Mouse (Mus musculus) embryonic facial prominence, embryonic 15.5 days (tissue): ENCODE measurements around the gene Bcar3. TPM values are rescaled to one million over a fixed set of nuclear protein-coding genes. Genes with fewer than 3 reads are reported as not detected.

ENCODE experiments used
- ATAC-seq: fragments of 200-750 bp; cut with Nextera tagmentation; 2 replicates; pipeline ENCODE4 v1.8.0; 2017; ENCODE audit warnings: low read depth, moderate TSS enrichment; ENCODE audit not compliant: insufficient number of reproducible peaks, low FRiP score, low TSS enrichment
- H3K27ac ChIP-seq: fragments of 300-500 bp; sonication (generic); replicated peaks from 2 replicates; pipeline ENCODE4 v1.5.1; 2015; ENCODE audit warnings: mild to moderate bottlenecking, inconsistent platforms
- H3K27me3 ChIP-seq: fragments of 300-500 bp; sonication (generic); 2 replicates; pipeline ENCODE4 v1.6.1; 2015; ENCODE audit warnings: inconsistent platforms
- H3K36me3 ChIP-seq: fragments of 300-500 bp; sonication (generic); 2 replicates; pipeline ENCODE4 v1.6.1; 2015; ENCODE audit warnings: mild to moderate bottlenecking, inconsistent platforms
- H3K4me1 ChIP-seq: fragments of 300-500 bp; sonication (generic); 2 replicates; pipeline ENCODE4 v1.6.1; 2015; ENCODE audit warnings: inconsistent platforms
- H3K4me2 ChIP-seq: fragments of 300-500 bp; sonication (generic); replicated peaks from 2 replicates; pipeline ENCODE4 v1.6.1; 2015; ENCODE audit warnings: mild to moderate bottlenecking, inconsistent platforms
- H3K4me3 ChIP-seq: fragments of 300-500 bp; sonication (generic); replicated peaks from 2 replicates; pipeline ENCODE4 v1.5.1; 2015; ENCODE audit warnings: mild to moderate bottlenecking, inconsistent platforms
- H3K9ac ChIP-seq: fragments of 300-500 bp; sonication (generic); 2 replicates; pipeline ENCODE4 v1.6.1; 2015; ENCODE audit warnings: inconsistent platforms
- H3K9me3 ChIP-seq: fragments of 300-500 bp; sonication (generic); replicated peaks from 2 replicates; pipeline ENCODE4 v1.6.1; 2016; ENCODE audit warnings: inconsistent platforms
- WGBS: fragments of 180-500 bp; shearing (Covaris S2); methylation state at CpG from one replicate; pipeline ENCODE4 v1.1.7; 2015; 5-methylcytosine and 5-hydroxymethylcytosine counted together
- polyA plus RNA-seq: library from polyadenylated mRNA; unstranded; fragments of >200 nt; fragmentation: Nextera tagmentation; extraction: Ambion mirVana; gene quantifications from 2 replicates; pipeline ENCODE4 v1.2.1, GENCODE M21; 2015

Bcar3 gene
- polyA plus RNA-seq, 1 experiment from 2014 or later: 12.6 TPM

DNA sequence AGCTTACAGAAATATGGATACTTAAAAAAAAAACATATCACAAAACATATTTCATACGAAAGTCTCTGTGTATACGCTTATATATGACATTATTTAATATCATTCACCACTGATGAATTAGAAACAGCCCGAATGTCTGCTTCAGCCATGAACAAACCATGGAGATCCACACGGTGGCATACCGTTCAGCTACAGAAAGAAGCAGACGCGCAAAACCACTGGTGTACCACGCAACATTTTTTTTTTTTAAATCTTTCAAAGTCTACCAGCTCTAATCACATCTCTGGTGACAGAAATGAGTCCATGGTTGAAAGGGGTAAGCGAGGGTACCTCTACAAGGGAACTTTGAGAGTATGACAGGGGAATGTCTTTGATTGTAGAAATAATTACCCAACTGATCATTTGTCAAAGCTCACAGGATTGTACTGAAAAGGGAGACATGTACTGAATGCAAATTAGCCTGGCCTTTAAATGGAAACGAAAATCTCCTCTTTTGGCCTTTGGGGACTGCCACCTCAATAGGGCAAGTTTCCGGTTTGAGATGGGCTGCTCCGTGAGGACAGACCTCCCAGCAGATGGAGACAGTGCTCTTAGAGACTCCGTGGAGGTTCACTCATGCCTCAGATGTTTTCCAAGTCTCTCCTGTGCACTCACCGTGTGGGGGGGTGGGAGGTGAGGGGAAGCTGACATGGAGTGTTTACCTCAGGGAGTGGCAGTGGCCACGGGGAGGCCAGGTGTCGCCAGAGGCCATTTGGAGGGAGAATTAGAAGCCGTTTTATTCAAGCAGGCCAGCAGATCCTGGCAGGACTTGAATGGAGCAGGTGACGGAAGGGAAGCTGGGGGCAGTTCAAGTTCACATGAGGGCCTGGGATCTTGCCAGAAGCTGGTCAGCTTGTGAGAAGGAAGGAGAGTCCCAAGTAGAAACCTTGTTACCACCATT lies 168.3 kb downstream of the Bcar3 start:
- Histone ChIP-seq H3K4me3 (no peak overlapping the region), H3K9ac (no peak overlapping the region), H3K9me3 (no peaks in the 10 kb centered on the region), H3K27me3 (no peaks in the 10 kb centered on the region), H3K27ac (no peak overlapping the region), H3K4me1 (peaks cover 20% of the 10 kb centered on the region), H3K36me3 (no peaks in the 10 kb centered on the region), H3K4me2 (no peak overlapping the region; the same call in 1 of the 2 replicates)
- no peak for ATAC-seq
- 39% methylated on average over 18 of the region's 18 CpGs for WGBS

DNA sequence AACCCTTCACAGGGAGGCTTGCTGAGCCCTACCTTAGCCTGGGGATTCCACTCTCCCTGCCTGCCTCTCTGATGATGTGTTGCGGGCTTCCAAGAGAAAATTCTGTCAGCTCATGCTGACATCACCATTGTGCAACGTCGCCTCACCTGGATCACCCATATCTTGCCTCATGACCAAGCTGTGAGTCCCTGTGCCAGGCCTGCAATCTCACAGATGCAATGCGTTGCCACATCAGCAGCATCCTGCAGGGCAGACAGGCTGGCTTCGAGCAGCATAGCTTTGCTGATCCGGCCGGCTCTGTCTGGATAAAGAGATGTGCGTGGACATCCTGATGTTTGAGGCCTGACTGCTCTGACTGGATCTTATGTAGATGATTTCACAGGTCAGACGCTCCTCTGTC lies 169.2 kb downstream of the Bcar3 start:
- H3K27me3 ChIP-seq: no peaks in the 10 kb centered on the region
- H3K9ac ChIP-seq: no peak overlapping the region
- no peak for ATAC-seq
- H3K27ac ChIP-seq: no peak overlapping the region
- 82% methylated on average over 9 of the region's 9 CpGs for WGBS
- H3K9me3 ChIP-seq: no peaks in the 10 kb centered on the region
- no peak overlapping the region for H3K4me2 ChIP-seq
- H3K36me3 ChIP-seq: no peaks in the 10 kb centered on the region
- peaks cover 20% of the 10 kb centered on the region for H3K4me1 ChIP-seq
- no peak overlapping the region for H3K4me3 ChIP-seq

DNA sequence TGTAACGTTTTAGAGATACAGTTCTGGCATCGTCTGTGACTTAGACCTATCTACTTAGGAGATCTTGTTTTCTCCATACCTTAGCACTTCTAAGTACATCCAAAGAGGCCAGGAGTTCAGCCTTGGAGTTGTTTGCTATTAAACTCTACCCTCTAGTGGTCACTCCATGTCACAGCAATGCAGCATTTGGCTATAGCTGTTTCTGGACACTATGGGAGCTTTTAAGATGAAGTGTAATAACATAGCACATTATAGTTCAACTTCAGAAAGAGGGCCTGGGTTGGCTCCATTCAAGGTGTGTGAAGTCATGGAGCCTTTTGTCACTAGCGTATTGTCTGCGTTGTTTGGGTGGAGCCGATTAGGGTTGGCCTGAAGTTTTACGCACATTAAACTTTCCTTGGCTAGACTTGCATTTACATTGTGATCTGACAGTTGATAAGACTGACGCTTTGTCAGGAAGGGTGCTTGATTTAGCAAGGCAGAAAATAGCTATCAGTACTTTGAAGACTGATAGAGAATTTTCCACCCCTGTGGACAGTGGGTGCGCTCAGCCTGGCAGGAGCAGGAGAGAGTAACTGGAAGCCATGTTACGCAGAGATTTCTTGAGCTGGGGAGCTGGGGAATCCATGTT lies 172.3 kb downstream of the Bcar3 start:
- Histone ChIP-seq H3K9me3 (no peaks in the 10 kb centered on the region), H3K27me3 (no peaks in the 10 kb centered on the region), H3K27ac (no peak overlapping the region), H3K36me3 (no peaks in the 10 kb centered on the region), H3K4me3 (no peak overlapping the region), H3K4me2 (no peak overlapping the region), H3K9ac (no peak overlapping the region), H3K4me1 (peaks cover 15% of the 10 kb centered on the region)
- 41% methylated on average over 9 of the region's 9 CpGs for WGBS
- no peak for ATAC-seq

DNA sequence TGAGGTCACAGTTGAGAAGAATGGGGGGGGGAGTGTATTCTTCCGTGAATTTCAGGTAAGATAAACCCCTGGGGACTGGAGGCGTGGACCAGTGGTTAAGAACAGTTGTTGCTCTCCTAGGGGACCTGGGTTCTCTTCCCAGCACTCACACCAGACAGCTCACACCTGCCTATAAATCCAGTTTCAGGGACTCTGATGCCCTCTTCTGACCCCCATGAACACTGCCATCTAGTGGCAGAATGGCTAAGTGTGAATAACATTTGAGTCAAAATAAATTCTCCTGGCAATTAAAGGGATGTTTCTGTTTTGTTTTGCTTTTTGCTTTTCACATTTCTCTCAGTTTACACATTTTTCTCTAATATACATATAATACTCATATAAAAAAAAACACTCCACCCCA lies 174.0 kb downstream of the Bcar3 start:
- WGBS: 62% methylated on average over 2 of the region's 2 CpGs
- ATAC-seq: no peak
- H3K27me3 ChIP-seq: no peaks in the 10 kb centered on the region
- no peaks in the 10 kb centered on the region for H3K36me3 ChIP-seq
- H3K27ac ChIP-seq: no peak overlapping the region
- no peaks in the 10 kb centered on the region for H3K9me3 ChIP-seq
- no peak overlapping the region for H3K9ac ChIP-seq
- 0 out of 2 replicates have a peak, but pooled peaks cover 3% of the 10 kb centered on the region for H3K4me1 ChIP-seq
- H3K4me2 ChIP-seq: no peak overlapping the region
- H3K4me3 ChIP-seq: no peak overlapping the region

DNA sequence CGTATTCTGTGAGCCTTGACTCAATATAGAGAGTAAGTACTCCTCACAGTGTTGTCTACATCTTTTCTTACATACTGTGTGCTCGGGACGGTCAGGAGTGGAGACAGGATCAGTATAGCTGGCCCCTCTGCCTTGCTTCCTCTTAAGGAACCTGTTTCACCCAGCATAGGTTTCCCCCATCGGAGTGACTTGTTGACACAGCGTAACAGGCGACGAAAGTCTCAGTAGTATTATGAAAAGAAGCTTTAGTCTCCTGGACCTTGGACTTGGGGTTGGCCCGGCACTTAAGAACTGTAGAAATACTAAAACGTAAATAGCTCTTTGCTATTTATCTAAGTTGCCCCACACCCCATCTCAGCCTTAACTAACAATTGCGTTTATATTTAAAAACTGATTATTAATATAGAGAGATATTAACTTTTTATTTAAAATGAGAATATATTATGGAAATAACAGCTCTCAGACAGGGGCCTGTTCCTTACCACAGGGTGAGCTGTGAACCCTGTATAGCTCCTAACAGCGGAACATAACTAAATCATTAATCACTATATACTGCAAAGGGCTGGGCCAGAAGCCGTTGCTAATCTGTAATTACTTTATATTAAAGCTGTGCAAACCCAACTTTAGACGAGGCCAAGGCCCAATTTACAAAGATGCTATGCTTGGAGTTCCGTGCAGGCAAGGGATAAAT lies 176.5 kb downstream of the Bcar3 start:
- Histone ChIP-seq H3K9me3 (no peaks in the 10 kb centered on the region), H3K36me3 (no peaks in the 10 kb centered on the region), H3K4me3 (no peak overlapping the region), H3K9ac (no peak overlapping the region), H3K4me1 (peaks cover 21% of the 10 kb centered on the region), H3K4me2 (no peak overlapping the region), H3K27ac (no peak overlapping the region), H3K27me3 (no peaks in the 10 kb centered on the region)
- ATAC-seq: no peak
- WGBS: 77% methylated on average over 14 of the region's 14 CpGs

DNA sequence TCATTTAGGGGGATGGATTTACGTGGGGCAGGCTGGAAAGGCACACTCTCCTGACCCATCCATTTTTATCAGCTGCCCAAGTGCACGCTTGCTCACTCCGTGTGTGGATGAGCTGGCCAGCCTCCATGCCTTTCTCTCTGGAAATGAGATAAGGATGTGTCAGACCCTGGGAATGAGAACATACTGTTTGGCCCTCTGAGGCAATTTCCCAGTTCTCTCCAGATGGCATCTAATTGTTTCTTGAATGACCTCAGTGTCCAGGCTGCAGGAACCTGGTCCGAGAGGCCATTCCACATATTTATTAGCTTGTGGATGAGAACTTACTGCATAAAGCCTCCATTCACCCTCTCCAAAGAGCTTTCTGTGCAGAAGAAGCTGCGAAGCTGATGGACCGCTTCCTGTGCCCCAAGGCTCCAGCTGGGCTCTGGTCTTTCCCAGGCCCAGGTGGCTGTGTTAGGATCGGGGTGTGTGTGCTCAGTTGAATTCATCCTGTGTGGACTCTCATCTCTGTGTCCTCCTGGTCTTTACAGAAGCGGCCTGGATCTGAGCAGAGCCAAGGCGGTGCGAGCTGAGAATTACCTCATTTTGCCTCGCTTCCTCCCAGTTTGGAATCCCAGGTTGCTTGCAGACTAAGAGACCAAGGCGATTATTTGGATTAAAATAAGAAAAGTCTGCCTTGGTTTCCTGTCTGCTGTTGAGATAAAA lies 177.2 kb downstream of the Bcar3 start:
- Histone ChIP-seq H3K4me1 (peaks cover 28% of the 10 kb centered on the region), H3K4me2 (no peak overlapping the region), H3K4me3 (no peak overlapping the region), H3K27ac (no peak overlapping the region), H3K27me3 (no peaks in the 10 kb centered on the region; the same call in 1 of the 2 replicates), H3K9me3 (no peaks in the 10 kb centered on the region), H3K9ac (no peak overlapping the region), H3K36me3 (no peaks in the 10 kb centered on the region)
- WGBS: 50% methylated on average over 12 of the region's 12 CpGs
- no peak for ATAC-seq

DNA sequence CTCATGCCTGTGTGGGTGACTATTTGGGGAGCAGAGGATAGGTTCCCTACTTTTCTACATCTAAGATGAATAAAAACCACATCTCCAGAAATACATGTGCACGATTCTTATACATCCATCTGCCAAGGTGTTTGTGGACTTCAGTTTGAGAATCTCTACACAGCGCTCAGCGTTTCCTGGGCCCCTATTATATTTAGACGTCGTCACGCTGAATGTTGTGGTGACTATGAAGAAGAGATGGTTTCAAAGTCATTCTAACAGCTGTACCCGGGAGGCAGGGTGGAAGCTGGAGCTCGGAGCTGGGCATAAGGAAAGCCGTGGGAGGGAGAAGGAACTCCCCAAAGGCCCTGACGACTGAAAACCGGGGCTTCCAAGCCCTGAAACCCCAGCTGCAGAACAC lies 178.5 kb downstream of the Bcar3 start:
- Histone ChIP-seq H3K9ac (no peak overlapping the region), H3K9me3 (no peaks in the 10 kb centered on the region), H3K27ac (no peak overlapping the region), H3K4me2 (no peak overlapping the region), H3K36me3 (no peaks in the 10 kb centered on the region), H3K4me3 (no peak overlapping the region), H3K27me3 (no peaks in the 10 kb centered on the region; the same call in 1 of the 2 replicates), H3K4me1 (peaks cover 31% of the 10 kb centered on the region)
- no peak for ATAC-seq
- WGBS: 54% methylated on average over 11 of the region's 11 CpGs

DNA sequence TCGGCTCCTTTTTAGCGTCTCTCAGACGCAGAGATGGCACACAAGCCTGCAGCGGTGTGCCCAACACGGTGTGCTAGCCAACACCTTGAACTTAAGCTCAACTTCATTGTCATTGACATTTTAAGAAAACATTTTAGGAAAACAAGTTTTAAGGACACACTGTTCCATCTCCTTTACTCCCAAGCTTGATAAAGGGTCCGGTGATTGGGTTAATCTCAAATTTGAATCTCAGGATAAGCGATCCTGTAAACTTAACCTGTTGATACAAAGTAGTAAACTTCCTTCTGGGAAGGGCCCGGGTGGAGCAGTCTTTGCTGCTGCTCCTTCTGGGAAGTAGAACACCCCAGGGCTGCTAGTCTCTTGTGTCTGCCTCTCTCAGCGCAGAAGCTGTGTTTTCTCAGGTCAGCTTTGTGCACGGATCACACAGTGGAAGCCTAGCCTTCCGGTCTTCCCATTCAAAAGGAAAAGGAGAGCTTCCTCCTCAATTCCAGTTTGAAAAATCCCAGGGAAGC lies 179.6 kb downstream of the Bcar3 start:
- WGBS: 73% methylated on average over 11 of the region's 11 CpGs
- Histone ChIP-seq H3K4me3 (no peak overlapping the region), H3K27ac (peak overlapping the region; percentile 17; the same call in 1 of the 2 replicates), H3K4me1 (peaks cover 31% of the 10 kb centered on the region), H3K36me3 (no peaks in the 10 kb centered on the region), H3K9me3 (no peaks in the 10 kb centered on the region), H3K4me2 (no peak overlapping the region), H3K27me3 (no peaks in the 10 kb centered on the region; the same call in 1 of the 2 replicates), H3K9ac (no peak overlapping the region)
- ATAC-seq: no peak

DNA sequence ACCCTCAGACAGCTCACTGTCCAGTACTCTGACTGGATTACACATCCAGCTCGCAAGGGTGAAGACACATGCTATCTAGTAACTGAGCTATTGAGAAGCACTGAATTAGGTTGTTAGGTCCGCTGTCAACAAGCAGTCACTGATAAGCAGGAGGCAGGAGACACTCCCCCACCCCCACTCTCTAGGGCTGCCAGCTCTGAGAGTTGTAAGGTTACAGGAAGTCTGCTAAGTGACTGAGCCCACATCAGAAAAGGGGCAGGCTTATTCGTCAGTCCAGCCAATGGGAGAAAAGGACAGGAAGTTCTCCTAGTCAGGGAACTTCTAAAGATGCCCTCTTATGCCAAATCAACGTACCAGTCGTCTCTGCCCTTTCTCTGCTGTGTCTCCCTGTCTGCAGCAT lies 180.1 kb downstream of the Bcar3 start:
- Histone ChIP-seq H3K27me3 (no peaks in the 10 kb centered on the region; the same call in 1 of the 2 replicates), H3K36me3 (no peaks in the 10 kb centered on the region), H3K4me2 (no peak overlapping the region), H3K4me1 (peaks cover 31% of the 10 kb centered on the region), H3K27ac (0 out of 2 replicates have a peak overlapping the region, but pooled peaks have one; percentile 17), H3K9ac (no peak overlapping the region), H3K9me3 (no peaks in the 10 kb centered on the region), H3K4me3 (no peak overlapping the region)
- no peak for ATAC-seq
- WGBS: 34% methylated on average over 5 of the region's 5 CpGs

DNA sequence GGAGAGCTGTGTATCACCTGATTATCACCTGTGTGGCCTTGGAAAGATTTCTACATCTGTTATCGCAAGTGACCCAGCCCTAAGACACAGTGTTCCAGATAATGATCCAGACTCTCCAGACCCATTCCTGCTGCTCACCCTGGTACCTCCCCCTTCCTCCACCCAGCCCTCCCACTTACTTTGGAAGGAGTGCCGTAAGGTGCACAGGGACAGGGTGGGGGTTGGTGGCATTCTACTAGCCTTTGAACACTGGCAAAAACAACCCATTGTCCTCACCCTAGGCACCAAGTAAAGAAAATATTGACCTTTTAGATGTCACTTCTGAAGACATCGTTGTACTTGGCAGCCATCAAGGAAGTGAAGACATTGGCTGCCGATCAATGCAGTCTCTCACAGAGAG lies 180.9 kb downstream of the Bcar3 start:
- no peak overlapping the region for H3K4me3 ChIP-seq
- no peaks in the 10 kb centered on the region for H3K36me3 ChIP-seq
- ATAC-seq: no peak
- no peak overlapping the region for H3K27ac ChIP-seq
- H3K27me3 ChIP-seq: no peaks in the 10 kb centered on the region; the same call in 1 of the 2 replicates
- peaks cover 34% of the 10 kb centered on the region for H3K4me1 ChIP-seq
- no peak overlapping the region for H3K4me2 ChIP-seq
- WGBS: 70% methylated on average over 4 of the region's 4 CpGs
- H3K9ac ChIP-seq: no peak overlapping the region
- no peaks in the 10 kb centered on the region for H3K9me3 ChIP-seq
